Mouse (Mus musculus) midbrain, embryonic 13.5 days (tissue): ENCODE results near the gene Srgap2. TPM values are rescaled to one million over a fixed set of nuclear protein-coding genes. Genes with fewer than 3 reads are reported as not detected.
"Not testable (repeated sequence)": the region's sequence is repeated elsewhere in the genome, so short reads cannot be mapped to it uniquely, and the experiment has no call there.

Experiments
- ATAC-seq: fragments of 200-750 bp; cut with Nextera tagmentation; 2 replicates; pipeline ENCODE4 v1.8.0; 2017; ENCODE audit warnings: mild to moderate bottlenecking, moderate TSS enrichment, moderate library complexity
- H3K27ac ChIP-seq: fragments of 300-500 bp; sonication (generic); 2 replicates; pipeline ENCODE4 v1.5.1; 2015; ENCODE audit warnings: inconsistent platforms, mild to moderate bottlenecking, moderate library complexity
- H3K27me3 ChIP-seq: fragments of 300-500 bp; sonication (generic); 2 replicates; pipeline ENCODE4 v1.6.1; 2015; ENCODE audit warnings: mild to moderate bottlenecking, inconsistent platforms
- H3K36me3 ChIP-seq: fragments of 300-500 bp; sonication (generic); 2 replicates; pipeline ENCODE4 v1.6.1; 2015; ENCODE audit warnings: mild to moderate bottlenecking, inconsistent platforms
- H3K4me1 ChIP-seq: fragments of 300-500 bp; sonication (generic); replicated peaks from 2 replicates; pipeline ENCODE4 v1.6.1; 2015; ENCODE audit warnings: inconsistent platforms
- H3K4me2 ChIP-seq: fragments of 300-500 bp; sonication (generic); replicated peaks from 2 replicates; pipeline ENCODE4 v1.6.1; 2015; ENCODE audit warnings: moderate library complexity, mild to moderate bottlenecking, inconsistent platforms
- H3K4me3 ChIP-seq: fragments of 300-500 bp; sonication (generic); replicated peaks from 2 replicates; pipeline ENCODE4 v1.5.1; 2015; ENCODE audit warnings: mild to moderate bottlenecking, inconsistent platforms
- H3K9ac ChIP-seq: fragments of 300-500 bp; sonication (generic); replicated peaks from 2 replicates; pipeline ENCODE4 v1.6.1; 2015; ENCODE audit warnings: mild to moderate bottlenecking, inconsistent platforms
- H3K9me3 ChIP-seq: fragments of 300-500 bp; sonication (generic); 2 replicates; pipeline ENCODE4 v1.6.1; 2016; ENCODE audit warnings: mild to moderate bottlenecking, inconsistent platforms
- WGBS: fragments of 180-500 bp; shearing (Covaris S2); methylation state at CpG from one replicate; pipeline ENCODE4 v1.1.7; 2015; 5-methylcytosine and 5-hydroxymethylcytosine counted together
- polyA plus RNA-seq: library from polyadenylated mRNA; unstranded; fragments of >200 nt; fragmentation: Nextera tagmentation; extraction: Ambion mirVana; gene quantifications from 2 replicates; pipeline ENCODE4 v1.2.1, GENCODE M21; 2015

Srgap2 gene
- polyA plus RNA-seq, 1 experiment from 2014 or later = 18.8 TPM

GRCm38 (mm10) chr1:131268776-131269175 lies 258.4 kb downstream of the Srgap2 start:
- Histone ChIP-seq H3K4me2 (no peak overlapping the region), H3K4me1 (0 out of 2 replicates have a peak, but pooled peaks cover 3% of the 10 kb centered on the region), H3K36me3 (no peaks in the 10 kb centered on the region), H3K27me3 (no peaks in the 10 kb centered on the region), H3K9ac (no peak overlapping the region), H3K9me3 (no peaks in the 10 kb centered on the region), H3K27ac (no peak overlapping the region), H3K4me3 (no peak overlapping the region)
- ATAC-seq = no peak
- WGBS = 89% methylated on average over 10 of the region's 10 CpGs

DNA sequence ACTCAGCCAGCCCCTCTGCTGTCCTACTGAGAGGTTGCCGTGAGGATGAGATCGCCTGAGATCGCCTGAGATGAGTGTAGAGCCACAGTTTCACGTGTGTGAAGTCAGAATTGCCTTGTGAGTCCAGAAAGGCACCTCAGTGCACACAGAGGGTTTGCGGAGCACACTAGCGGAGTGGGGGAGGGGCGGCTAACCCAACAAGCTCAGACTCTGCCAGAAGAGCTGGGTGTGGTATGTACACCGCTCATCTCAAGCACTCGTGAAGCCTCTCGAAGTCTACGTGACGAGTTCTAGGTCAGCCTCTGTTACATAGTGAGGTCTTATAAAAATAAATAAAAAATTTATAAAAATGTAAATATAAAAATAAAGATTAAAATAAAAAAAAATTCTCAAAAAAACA lies 263.2 kb downstream of the Srgap2 start:
- H3K27ac ChIP-seq = no peak overlapping the region
- H3K4me3 ChIP-seq = no peak overlapping the region
- H3K4me2 ChIP-seq = no peak overlapping the region
- no peaks in the 10 kb centered on the region for H3K36me3 ChIP-seq
- no peak overlapping the region for H3K9ac ChIP-seq
- H3K9me3 ChIP-seq = no peaks in the 10 kb centered on the region
- no peaks in the 10 kb centered on the region for H3K4me1 ChIP-seq
- WGBS = 74% methylated on average over 12 of the region's 12 CpGs
- ATAC-seq = no peak
- H3K27me3 ChIP-seq = 0 out of 2 replicates have a peak, but pooled peaks cover 5% of the 10 kb centered on the region

GRCm38 (mm10) chr1:131260309-131260656 lies 266.9 kb downstream of the Srgap2 start:
- Histone ChIP-seq H3K9me3 (no peaks in the 10 kb centered on the region), H3K27ac (no peak overlapping the region), H3K9ac (no peak overlapping the region), H3K4me2 (no peak overlapping the region), H3K4me3 (no peak overlapping the region), H3K27me3 (0 out of 2 replicates have a peak, but pooled peaks cover 5% of the 10 kb centered on the region), H3K4me1 (no peaks in the 10 kb centered on the region), H3K36me3 (no peaks in the 10 kb centered on the region)
- ATAC-seq = no peak; the same call in 1 of the 2 replicates
- 31% methylated on average over 10 of the region's 10 CpGs for WGBS

DNA sequence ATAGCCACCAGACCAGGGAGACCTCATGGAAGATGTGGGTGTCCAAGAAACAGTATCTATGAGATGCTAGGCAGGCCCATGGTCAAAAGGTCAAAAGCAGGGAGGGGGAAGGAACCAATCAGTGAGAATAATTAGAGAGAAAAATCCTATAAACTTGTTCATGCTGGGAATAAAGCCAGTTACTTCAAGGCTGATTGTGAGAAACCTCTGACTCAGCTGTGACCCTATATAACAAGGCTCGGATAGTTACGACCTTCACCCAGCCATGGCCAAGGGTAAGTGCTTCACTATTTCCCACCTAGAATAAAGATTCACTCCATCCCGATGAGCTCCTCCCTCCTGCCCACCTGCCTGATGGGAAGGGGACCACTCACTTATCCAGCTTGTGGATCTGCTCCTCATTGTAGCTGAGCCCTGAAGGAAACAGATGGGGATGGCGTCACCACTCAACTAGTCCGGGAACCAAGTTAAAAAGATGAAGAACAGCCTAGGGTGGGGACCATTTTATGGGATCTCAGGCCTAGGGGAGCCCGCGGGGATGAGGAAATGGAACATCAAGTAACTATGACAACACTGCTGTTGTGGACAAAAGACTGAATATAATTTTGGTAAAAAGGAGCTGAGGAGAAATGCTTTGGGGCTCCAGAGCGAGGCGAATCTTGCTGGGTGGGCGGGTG lies 267.4 kb downstream of the Srgap2 start:
- H3K27ac ChIP-seq = no peak overlapping the region
- no peaks in the 10 kb centered on the region for H3K4me1 ChIP-seq
- H3K9ac ChIP-seq = no peak overlapping the region
- H3K36me3 ChIP-seq = no peaks in the 10 kb centered on the region
- 67% methylated on average over 10 of the region's 10 CpGs for WGBS
- H3K4me3 ChIP-seq = no peak overlapping the region
- no peak overlapping the region for H3K4me2 ChIP-seq
- no peak for ATAC-seq
- no peaks in the 10 kb centered on the region for H3K9me3 ChIP-seq
- 0 out of 2 replicates have a peak, but pooled peaks cover 5% of the 10 kb centered on the region for H3K27me3 ChIP-seq

DNA sequence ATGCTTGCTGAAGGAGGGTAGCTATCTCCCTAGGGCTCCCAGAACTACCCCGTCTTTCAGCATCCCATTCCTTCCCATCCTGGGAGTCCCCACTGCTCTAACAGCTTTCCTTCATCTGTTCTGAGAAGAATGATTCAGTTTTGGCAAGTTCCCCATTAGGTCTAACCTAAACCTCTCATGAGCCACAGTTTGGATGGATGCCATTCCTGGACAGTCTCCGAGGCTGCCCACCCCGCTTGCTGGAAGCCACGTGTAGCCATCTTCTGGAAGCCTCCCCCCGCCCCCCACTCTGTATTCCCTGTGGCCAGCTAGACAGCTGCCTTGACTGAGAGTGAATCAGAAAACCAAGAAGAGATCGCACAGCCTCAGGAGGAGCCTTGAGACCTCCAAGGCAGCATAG lies 269.9 kb downstream of the Srgap2 start:
- no peak overlapping the region for H3K4me3 ChIP-seq
- no peak overlapping the region for H3K27ac ChIP-seq
- no peak overlapping the region for H3K9ac ChIP-seq
- no peaks in the 10 kb centered on the region for H3K4me1 ChIP-seq
- ATAC-seq = no peak
- no peaks in the 10 kb centered on the region for H3K9me3 ChIP-seq
- WGBS = 85% methylated on average over 6 of the region's 6 CpGs
- H3K36me3 ChIP-seq = no peaks in the 10 kb centered on the region
- no peak overlapping the region for H3K4me2 ChIP-seq
- H3K27me3 ChIP-seq = 0 out of 2 replicates have a peak, but pooled peaks cover 5% of the 10 kb centered on the region

DNA sequence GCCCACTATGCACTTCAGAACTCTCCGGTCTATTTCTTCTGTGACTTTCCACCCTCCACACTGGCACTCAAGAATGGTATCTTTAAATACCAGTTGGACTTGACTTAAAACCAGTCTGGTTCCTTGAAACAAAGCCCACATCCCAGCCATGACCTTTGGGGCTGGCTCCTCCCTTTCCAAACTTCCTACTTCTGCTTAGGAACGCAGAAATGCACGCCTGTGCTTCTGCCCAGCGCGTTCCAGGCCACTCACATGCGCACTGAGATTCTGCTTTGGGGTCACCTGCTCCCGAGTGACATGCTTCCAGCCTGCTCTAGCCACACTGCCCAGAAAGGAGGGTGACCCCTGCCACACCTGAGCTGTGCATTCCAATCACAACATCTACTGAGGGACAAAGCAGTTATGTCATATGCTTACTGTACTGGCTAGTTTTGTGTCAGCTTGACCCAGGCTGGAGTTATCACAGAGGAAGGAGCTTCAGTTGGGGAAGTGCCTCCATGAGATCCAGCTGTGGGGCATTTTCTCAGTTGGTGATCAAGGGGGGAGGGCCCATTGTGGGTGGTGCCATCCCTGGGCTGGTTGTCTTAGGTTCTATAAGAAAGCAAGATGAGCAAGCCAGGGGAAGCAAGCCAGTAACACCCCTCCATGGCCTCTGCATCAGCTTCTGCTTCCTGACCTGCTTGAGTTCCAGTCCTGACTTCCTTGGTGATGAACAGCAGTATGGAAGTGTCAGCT lies 274.5 kb downstream of the Srgap2 start:
- not testable (repeated sequence) for ATAC-seq, H3K4me1 ChIP-seq, H3K36me3 ChIP-seq, H3K9me3 ChIP-seq, H3K4me2 ChIP-seq, H3K4me3 ChIP-seq, H3K9ac ChIP-seq, H3K27ac ChIP-seq, H3K27me3 ChIP-seq
- 86% methylated on average over 7 of the region's 7 CpGs for WGBS

DNA sequence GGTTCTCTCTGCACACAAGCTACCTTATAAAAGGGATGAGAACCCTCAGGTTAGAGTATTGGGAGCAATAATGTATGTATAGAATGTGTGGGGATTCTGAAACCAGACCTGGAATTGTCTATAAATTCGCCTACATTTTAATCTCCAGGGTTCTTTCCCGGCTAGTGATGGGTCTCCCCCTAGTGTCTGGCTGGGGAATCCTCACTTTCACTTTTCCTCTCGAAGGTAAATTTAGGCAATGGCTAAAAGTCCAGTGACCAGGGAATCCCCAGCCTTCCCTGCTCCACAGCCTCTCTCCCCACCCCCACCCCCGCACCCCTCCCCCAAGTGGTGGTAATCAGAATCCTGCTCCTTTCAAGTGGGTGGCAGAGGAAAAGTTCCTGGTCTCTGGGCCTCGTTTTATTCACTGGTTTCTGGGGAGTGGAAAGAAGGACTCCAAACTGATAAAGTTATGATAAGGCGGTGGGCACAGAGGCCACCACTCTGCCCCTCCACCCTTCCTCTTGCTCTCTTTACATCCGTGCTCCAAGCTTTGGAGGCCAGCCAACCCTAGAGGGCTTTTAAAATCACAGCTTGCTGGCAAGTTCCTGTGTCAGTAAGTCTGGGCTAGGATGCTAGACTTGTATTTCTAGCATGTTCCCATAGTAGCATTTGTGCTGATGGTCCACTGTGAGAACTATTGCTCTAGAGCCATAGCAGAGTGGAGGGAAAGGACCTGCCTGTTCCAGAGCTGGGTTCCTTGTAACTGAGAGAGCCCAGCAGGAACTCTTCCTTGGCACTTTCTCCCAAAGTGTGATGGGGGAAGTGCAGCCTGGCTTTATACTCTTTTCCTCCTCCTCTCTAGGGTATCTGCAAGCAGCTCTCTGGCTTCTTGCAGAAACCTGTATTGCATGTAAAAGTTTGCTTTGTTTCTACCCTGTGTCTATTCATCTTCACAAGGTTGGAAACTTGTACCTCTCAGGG lies 280.4 kb downstream of the Srgap2 start:
- H3K36me3 ChIP-seq = no peaks in the 10 kb centered on the region
- H3K9ac ChIP-seq = no peak overlapping the region
- H3K4me2 ChIP-seq = no peak overlapping the region
- no peaks in the 10 kb centered on the region for H3K9me3 ChIP-seq
- no peak overlapping the region for H3K4me3 ChIP-seq
- 13% methylated on average over 7 of the region's 7 CpGs for WGBS
- ATAC-seq = no peak
- peaks cover 12% of the 10 kb centered on the region for H3K4me1 ChIP-seq
- H3K27ac ChIP-seq = no peak overlapping the region
- H3K27me3 ChIP-seq = peaks cover 48% of the 10 kb centered on the region

- peak; percentile 46 for ATAC-seq
- peak overlapping the region; percentile 96 for H3K4me2 ChIP-seq
- H3K27me3 ChIP-seq = peaks cover 51% of the 10 kb centered on the region
- no peak overlapping the region for H3K27ac ChIP-seq
- no peaks in the 10 kb centered on the region for H3K9me3 ChIP-seq
- H3K4me1 ChIP-seq = peaks cover 12% of the 10 kb centered on the region
- peak overlapping the region; percentile 74; the same call in 1 of the 2 replicates for H3K9ac ChIP-seq
- 7% methylated on average over 9 of the region's 9 CpGs for WGBS
- no peaks in the 10 kb centered on the region for H3K36me3 ChIP-seq
- peak overlapping the region; percentile 71 for H3K4me3 ChIP-seq
Measured at GRCm38 (mm10) chr1:131245926-131246325, 281.2 kb downstream of the Srgap2 start.

GRCm38 (mm10) chr1:131245089-131245856 lies 281.9 kb downstream of the Srgap2 start, which contains the start of gene Rassf5:
Gene Rassf5 (minus strand): TSS chr1:131245258.
- Histone ChIP-seq H3K9me3 (no peaks in the 10 kb centered on the region), H3K36me3 (no peaks in the 10 kb centered on the region), H3K4me1 (peaks cover 17% of the 10 kb centered on the region), H3K9ac (peak within 1 kb of the TSS; percentile 74), H3K4me3 (peak within 1 kb of the TSS; percentile 71), H3K27me3 (peaks cover 56% of the 10 kb centered on the region), H3K27ac (no peak within 1 kb of the TSS), H3K4me2 (peak within 1 kb of the TSS; percentile 96)
- ATAC-seq = peak; percentile 61
- WGBS = 1% methylated on average over 60 of the region's 60 CpGs

DNA sequence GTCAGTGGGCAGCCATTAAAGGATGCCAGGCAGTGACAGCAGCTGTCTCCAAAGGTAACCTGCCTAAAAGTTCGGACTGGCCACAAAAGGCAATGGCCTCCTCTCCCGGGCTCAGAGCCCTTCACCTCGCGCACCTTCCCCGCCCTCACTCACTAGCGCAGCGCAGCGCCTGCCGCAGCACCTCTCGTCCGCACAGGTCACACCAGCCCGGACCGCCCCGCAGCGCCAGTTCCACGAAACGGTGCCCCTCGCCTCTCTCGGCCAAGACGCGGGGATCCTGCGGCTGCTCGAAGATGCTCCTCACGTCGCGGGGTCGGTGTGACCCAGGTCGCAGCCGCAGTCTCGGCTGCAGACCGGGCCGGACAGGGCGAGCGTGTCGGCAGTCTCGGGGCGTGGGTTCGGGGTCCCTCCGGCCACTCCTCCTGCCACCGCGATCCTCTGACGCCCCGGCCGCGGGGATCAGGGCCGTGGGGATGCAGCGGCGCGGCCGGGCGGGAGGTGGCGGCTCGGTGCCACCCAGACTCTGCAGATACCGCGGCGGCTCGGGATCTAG lies 282.5 kb downstream of the Srgap2 start:
- no peaks in the 10 kb centered on the region for H3K9me3 ChIP-seq
- peak overlapping the region; percentile 74 for H3K9ac ChIP-seq
- no peaks in the 10 kb centered on the region for H3K36me3 ChIP-seq
- no peak overlapping the region for H3K27ac ChIP-seq
- peaks cover 56% of the 10 kb centered on the region for H3K27me3 ChIP-seq
- H3K4me2 ChIP-seq = peak overlapping the region; percentile 96
- H3K4me3 ChIP-seq = peak overlapping the region; percentile 71
- WGBS = under 1% methylated on average over 55 of the region's 57 CpGs
- peak; percentile 62 for ATAC-seq
- H3K4me1 ChIP-seq = peaks cover 23% of the 10 kb centered on the region

- no peak overlapping the region for H3K27ac ChIP-seq
- ATAC-seq = no peak
- no peak overlapping the region for H3K4me2 ChIP-seq
- H3K4me3 ChIP-seq = no peak overlapping the region
- WGBS = 74% methylated on average over 6 of the region's 6 CpGs
- no peaks in the 10 kb centered on the region for H3K9me3 ChIP-seq
- peaks cover 32% of the 10 kb centered on the region for H3K4me1 ChIP-seq
- no peaks in the 10 kb centered on the region for H3K36me3 ChIP-seq
- peaks cover 56% of the 10 kb centered on the region for H3K27me3 ChIP-seq
- H3K9ac ChIP-seq = no peak overlapping the region
Measured at GRCm38 (mm10) chr1:131242956-131243355, 284.2 kb downstream of the Srgap2 start.
